Comparison of ENCODE assay signal across 8 mouse cellular contexts in genomic region chr15:77839529-77840286, GRCm38 (mm10). TPM values are rescaled to one million over a fixed set of nuclear protein-coding genes. Genes with fewer than 3 reads are reported as not detected.
A peak's percentile ranks its signal among the peaks of the same experiment; 100 is the strongest.
DNase-seq lines count a peak whose midpoint lies in the region; ATAC-seq and TF ChIP-seq lines count a peak whose summit lies in the region.

No protein-coding gene starts in this region.

- peaks cover 64% of the 10 kb centered on the region for H3K4me1 ChIP-seq in heart, embryonic 10.5 days
- H3K4me1 ChIP-seq in CH12.LX (ENCODE audit: control insufficient read depth in 1 of 2, insufficient read depth in 2 of 2): peaks cover 20 to 59% of the 10 kb centered on the region in 2 experiments
- H3K4me1 ChIP-seq in forebrain, embryonic 13.5 days: peaks cover 48% of the 10 kb centered on the region
- peaks cover 33 to 47% of the 10 kb centered on the region in 2 experiments for H3K4me1 ChIP-seq in liver, embryonic 14.5 days (replicated peaks; ENCODE audit: control insufficient read depth in 2 of 2, insufficient read depth in 2 of 2, low read length in 1 of 2)

- no peak for TF ChIP-seq EP300 in CH12.LX (IDR thresholded peaks at IDR 0.05; ENCODE audit: low read length)
- TF ChIP-seq EP300 in liver, embryonic 14.5 days (IDR thresholded peaks at IDR 0.05; ENCODE audit: low read depth): no peak

- H3K9ac ChIP-seq in CH12.LX (ENCODE audit: insufficient read depth, low read depth): peak overlapping the region; percentile 98
- H3K9ac ChIP-seq in forebrain, embryonic 13.5 days: peak overlapping the region; percentile 43
- peak overlapping the region; percentile 49 for H3K9ac ChIP-seq in liver, embryonic 14.5 days (replicated peaks)

- TF ChIP-seq RAD21 in CH12.LX (IDR thresholded peaks at IDR 0.05; ENCODE audit: low read depth, low read length): no peak

- peaks cover 70% of the 10 kb centered on the region for H3K79me2 ChIP-seq in CH12.LX (replicated peaks; ENCODE audit: control insufficient read depth, extremely low read depth, insufficient read depth, poor library complexity, severe bottlenecking)

- no peak for TF ChIP-seq CTCF in CH12.LX (conservative IDR thresholded peaks at IDR 0.05 in 1 of 2, IDR thresholded peaks at IDR 0.05 in 1 of 2; ENCODE audit: low read depth in 2 of 2, low read length in 2 of 2)
- no peak for TF ChIP-seq CTCF in liver, embryonic 14.5 days (IDR thresholded peaks at IDR 0.05; ENCODE audit: low read depth)

- in situ Hi-C loops in CH12.LX (cut with MboI; ENCODE audit: low pct_ligation_motif_present, low pct_unique_long_range_greater_than_20kb, low sequenced_read_pairs): loop anchor here (5.0 kb wide), 1 partner anchor 52 kb away; no protein-coding TSS in a partner anchor

- ATAC-seq in forebrain, embryonic 13.5 days: no peak
- no peak for ATAC-seq in liver, embryonic 14.5 days (ENCODE audit: insufficient read depth)
- no peak for ATAC-seq in granulocyte monocyte progenitor cell, adult 5-6 weeks (replicated peaks; ENCODE audit: poor library complexity, severe bottlenecking)

- 11% methylated on average over 10 of the region's 10 CpGs for WGBS in heart, embryonic 10.5 days
- WGBS in forebrain, embryonic 13.5 days: 7% methylated on average over 10 of the region's 10 CpGs
- WGBS in liver, embryonic 14.5 days (ENCODE audit: insufficient replicate concordance): 20% methylated on average over 10 of the region's 10 CpGs

- peak overlapping the region; percentile 94 for H3K27ac ChIP-seq in heart, embryonic 10.5 days
- peak overlapping the region; percentile 70 for H3K27ac ChIP-seq in CH12.LX (ENCODE audit: insufficient read depth, low read depth)
- H3K27ac ChIP-seq in forebrain, embryonic 13.5 days: peak overlapping the region; percentile 44
- H3K27ac ChIP-seq in liver, embryonic 14.5 days: peak overlapping the region; percentile 13

- DNase-seq in heart, embryonic 10.5 days (ENCODE audit: low spot score): no peak
- DNase-seq in heart, postnatal 14 days: no peak
- DNase-seq in CH12.LX (ENCODE audit: extremely low read depth): no peak
- DNase-seq in liver, embryonic 14.5 days (ENCODE audit: low read depth in 3 of 3, low spot score in 3 of 3): no peak
- no peak for DNase-seq in right cerebral cortex, postnatal 4 days
- DNase-seq in kidney, postnatal 14 days: no peak

- H3K4me2 ChIP-seq in CH12.LX (ENCODE audit: insufficient read depth, low read depth, poor library complexity, severe bottlenecking): peak overlapping the region; percentile 93
- peak overlapping the region; percentile 96 for H3K4me2 ChIP-seq in forebrain, embryonic 13.5 days
- H3K4me2 ChIP-seq in liver, embryonic 14.5 days (ENCODE audit: low read depth): peak overlapping the region; percentile 88

- no peaks in the 10 kb centered on the region for H3K27me3 ChIP-seq in heart, embryonic 10.5 days (ENCODE audit: insufficient read depth, poor library complexity, severe bottlenecking)
- no peaks in the 10 kb centered on the region for H3K27me3 ChIP-seq in CH12.LX (replicated peaks)
- H3K27me3 ChIP-seq in forebrain, embryonic 13.5 days: no peaks in the 10 kb centered on the region
- H3K27me3 ChIP-seq in liver, embryonic 14.5 days (ENCODE audit: control insufficient read depth, insufficient read depth, low read length): no peaks in the 10 kb centered on the region

- dilution Hi-C loops in CH12.LX (cut with MboI; ENCODE audit: extremely low pct_ligation_motif_present, extremely low pct_unique_long_range_greater_than_20kb, low sequenced_read_pairs): no loop called here

- intact Hi-C loops in heart, postnatal 14 days (cut with DNase I): loop anchor here (2.0 to 10.0 kb wide), 4 partner anchors 23 to 68 kb away; no protein-coding TSS in a partner anchor

- H3K9me3 ChIP-seq in heart, embryonic 10.5 days: no peaks in the 10 kb centered on the region
- H3K9me3 ChIP-seq in CH12.LX (replicated peaks; ENCODE audit: low read length): no peaks in the 10 kb centered on the region
- H3K9me3 ChIP-seq in forebrain, embryonic 13.5 days (replicated peaks): no peaks in the 10 kb centered on the region
- no peaks in the 10 kb centered on the region for H3K9me3 ChIP-seq in liver, embryonic 14.5 days (ENCODE audit: control insufficient read depth, low read length)

- H3K36me3 ChIP-seq in heart, embryonic 10.5 days: 0 out of 2 replicates have a peak, but pooled peaks cover 3% of the 10 kb centered on the region
- H3K36me3 ChIP-seq in CH12.LX (replicated peaks in 1 of 2; ENCODE audit: control insufficient read depth in 1 of 2, insufficient read depth in 1 of 2, low read length in 1 of 2): peaks cover 0 to 9% of the 10 kb centered on the region in 2 experiments
- H3K36me3 ChIP-seq in forebrain, embryonic 13.5 days (ENCODE audit: poor library complexity, severe bottlenecking): no peaks in the 10 kb centered on the region
- H3K36me3 ChIP-seq in liver, embryonic 14.5 days (replicated peaks; ENCODE audit: control insufficient read depth, insufficient read depth, low read depth): no peaks in the 10 kb centered on the region

- no peak for TF ChIP-seq POLR2A in CH12.LX (IDR thresholded peaks at IDR 0.05; ENCODE audit: low read depth, low read length)

- peak overlapping the region; percentile 76 for H3K4me3 ChIP-seq in heart, embryonic 10.5 days
- H3K4me3 ChIP-seq in CH12.LX (replicated peaks in 1 of 3; ENCODE audit: low read depth in 2 of 3, low read length in 2 of 3, poor library complexity in 1 of 3): peak overlapping the region; percentile 56 to 98 (median 95)
- H3K4me3 ChIP-seq in forebrain, embryonic 13.5 days: peak overlapping the region; percentile 90
- peak overlapping the region; percentile 50 to 96 for H3K4me3 ChIP-seq in liver, embryonic 14.5 days (ENCODE audit: insufficient read depth in 1 of 2, low read depth in 2 of 2, low read length in 2 of 2)

TF ChIP-seq in CH12.LX, 34 proteins besides CTCF, POLR2A, EP300 and RAD21:
- TF ChIP-seq ZNF384 (IDR thresholded peaks at IDR 0.05; ENCODE audit: low read depth, low read length) (no peak), CHD2 (IDR thresholded peaks at IDR 0.05; ENCODE audit: low read length) (0 out of 2 replicates have a peak, but pooled peaks have one; percentile 27), NRF1 (IDR thresholded peaks at IDR 0.05; ENCODE audit: low read depth, low read length) (no peak), MXI1 (IDR thresholded peaks at IDR 0.05; ENCODE audit: low read depth, low read length) (0 out of 2 replicates have a peak, but pooled peaks have one; percentile 31), KAT2A (IDR thresholded peaks at IDR 0.05; ENCODE audit: insufficient replicate concordance, low read length) (no peak)

RNA-seq across cellular contexts. Expression of gene Myh9, which starts 2.3 kb away (rescaled TPM):
- polyA plus RNA-seq in heart, embryonic 10.5 days (2016; fragmentation: Nextera tagmentation; extraction: Ambion mirVana): 34.5 and 37.5 TPM in 2 replicates
- total RNA-seq in heart, postnatal 14 days (2021): 100 to 1,000 TPM; 140 to 172 TPM
- total RNA-seq in CH12.LX (2012; rRNA removed) (128 and 146 TPM in 2 replicates), CH12.LX (2014; rRNA removed) (43.8 and 46.4 TPM in 2 replicates)
- 165 and 178 TPM in 2 replicates for polyA plus RNA-seq in CH12.LX (2012; ENCODE audit: insufficient read length, low read depth)
- polyA plus RNA-seq in forebrain, embryonic 13.5 days (2015; fragmentation: Nextera tagmentation; extraction: Ambion mirVana): 13.4 and 14.4 TPM in 2 replicates
- polyA plus RNA-seq in liver, embryonic 14.5 days (2012; rRNA removed): 14.2 and 21.9 TPM in 2 replicates
- polyA plus RNA-seq in liver, embryonic 14.5 days (2014; fragmentation: Nextera tagmentation; extraction: Ambion mirVana): 21.3 and 23.1 TPM in 2 replicates
- 199 and 315 TPM in 2 replicates for total RNA-seq in granulocyte monocyte progenitor cell, adult 5-6 weeks (2014; fragmentation: Nextera tagmentation)
- total RNA-seq in granulocyte monocyte progenitor cell, adult 5-6 weeks (2017): 285 and 305 TPM in 2 replicates

Comparison
In these comparisons a context has a peak if more than half of its experiments do, and no peak if none do; other contexts are left out.
1. H3K27ac ChIP-seq: peak in every context shown above with its lines; median percentile 94 in heart, embryonic 10.5 days; 70 in CH12.LX; 44 in forebrain, embryonic 13.5 days; 13 in liver, embryonic 14.5 days.
2. H3K9ac ChIP-seq: peak in every context shown above with its lines; median percentile 98 in CH12.LX; 49 in liver, embryonic 14.5 days; 43 in forebrain, embryonic 13.5 days.